Mouse (Mus musculus): ENCODE measurements around the gene Gm20403. TPM values are rescaled to one million over a fixed set of nuclear protein-coding genes. Genes with fewer than 3 reads are reported as not detected.

The Gm20403 gene
- total and polyA plus RNA-seq, 3 experiments: not detected

DNA sequence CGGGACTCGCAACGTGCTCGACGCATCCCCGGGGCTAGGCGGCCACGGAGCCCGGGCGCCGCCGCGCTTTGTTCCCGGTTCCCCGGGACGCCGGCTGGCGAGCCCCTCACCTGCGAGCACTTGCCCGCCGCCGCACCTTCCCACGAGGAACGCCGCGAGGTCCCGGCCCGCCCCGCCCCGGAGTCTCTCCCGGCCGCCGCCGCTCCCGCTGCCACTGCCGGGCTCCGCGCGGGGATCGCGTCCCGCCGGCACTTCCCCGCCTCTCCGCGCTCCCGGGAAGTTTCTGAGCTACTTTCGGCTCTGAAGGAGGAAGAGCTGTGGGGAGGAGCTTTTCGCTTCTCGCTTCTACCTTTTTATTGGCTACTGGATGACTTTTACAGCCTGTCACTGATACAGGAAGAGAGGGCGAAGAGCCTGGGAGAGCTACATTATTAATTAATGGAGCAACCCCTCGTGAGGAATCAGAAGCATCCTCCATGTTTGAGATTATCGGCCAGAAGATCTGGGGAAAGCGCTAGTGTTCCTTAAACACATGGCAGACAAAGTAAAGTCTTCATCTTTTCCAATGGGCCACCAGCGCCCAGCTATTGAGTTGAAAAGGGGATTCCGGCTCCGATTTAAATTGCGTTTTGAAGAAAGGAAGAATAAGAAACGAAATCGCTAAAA, at the start of gene Gm20403 (continued):
- TF ChIP-seq CHD1 (IDR thresholded peaks at IDR 0.05; ENCODE audit: low read depth, low read length) (peak; percentile 83; the same call in 1 of the 2 replicates), POLR2AphosphoS2 (IDR thresholded peaks at IDR 0.05; ENCODE audit: low read length) (peak; percentile 93), GABPA (IDR thresholded peaks at IDR 0.05; ENCODE audit: low read depth, low read length) (no peak)

DNA sequence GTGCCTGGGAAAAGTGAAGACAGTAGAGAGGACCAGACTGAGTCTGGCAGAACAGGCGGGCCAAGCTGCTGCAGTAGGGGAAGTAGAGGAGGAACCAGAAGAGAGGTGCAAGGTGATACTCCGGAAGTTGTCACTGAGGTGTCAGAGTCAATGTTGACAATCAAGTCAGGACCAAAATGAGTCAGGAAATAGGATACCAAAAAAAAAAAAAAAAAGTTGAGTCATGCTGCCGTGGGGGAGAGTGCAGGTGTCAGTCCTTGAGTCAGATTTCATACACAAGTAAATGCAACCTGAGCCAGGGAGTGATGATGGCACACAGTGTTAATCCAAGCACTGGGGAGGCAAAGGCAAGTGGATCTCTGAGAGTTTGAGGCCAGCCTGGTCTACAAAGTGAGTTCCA, 40.8 kb upstream of the Gm20403 start:
- no peak overlapping the region for H3K4me3 ChIP-seq (ENCODE audit: control insufficient read depth in 1 of 2, insufficient read depth in 1 of 2, low read depth in 2 of 2, low read length in 2 of 2)
- no peak overlapping the region for H3K9ac ChIP-seq (ENCODE audit: control insufficient read depth, low read depth, low read length, poor library complexity, severe bottlenecking)
- TF ChIP-seq SIN3A (IDR thresholded peaks at IDR 0.05; ENCODE audit: low read length) (no peak), RAD21 (IDR thresholded peaks at IDR 0.05; ENCODE audit: low read depth, low read length) (no peak), RCOR1 (IDR thresholded peaks at IDR 0.05; ENCODE audit: low read depth, low read length) (no peak)
- H3K36me3 ChIP-seq (ENCODE audit: control insufficient read depth in 1 of 2, insufficient read depth in 2 of 2, low read length in 2 of 2): no peaks in the 10 kb centered on the region
- DNase-seq (ENCODE audit: low read depth, low spot score): no peak
- H3K27me3 ChIP-seq (ENCODE audit: control insufficient read depth in 1 of 2, insufficient read depth in 2 of 2, low read length in 2 of 2): no peaks in the 10 kb centered on the region
- H3K27ac ChIP-seq (ENCODE audit: control insufficient read depth, low read depth, low read length): no peak overlapping the region
- no peaks in the 10 kb centered on the region for H3K9me3 ChIP-seq (replicated peaks; ENCODE audit: insufficient read depth, low read length)
- no peaks in the 10 kb centered on the region for H3K79me2 ChIP-seq (ENCODE audit: control insufficient read depth, insufficient read depth, low read length, poor library complexity)
- no peaks in the 10 kb centered on the region for H3K4me1 ChIP-seq (ENCODE audit: control insufficient read depth in 1 of 2, insufficient read depth in 2 of 2, low read length in 2 of 2)

DNA sequence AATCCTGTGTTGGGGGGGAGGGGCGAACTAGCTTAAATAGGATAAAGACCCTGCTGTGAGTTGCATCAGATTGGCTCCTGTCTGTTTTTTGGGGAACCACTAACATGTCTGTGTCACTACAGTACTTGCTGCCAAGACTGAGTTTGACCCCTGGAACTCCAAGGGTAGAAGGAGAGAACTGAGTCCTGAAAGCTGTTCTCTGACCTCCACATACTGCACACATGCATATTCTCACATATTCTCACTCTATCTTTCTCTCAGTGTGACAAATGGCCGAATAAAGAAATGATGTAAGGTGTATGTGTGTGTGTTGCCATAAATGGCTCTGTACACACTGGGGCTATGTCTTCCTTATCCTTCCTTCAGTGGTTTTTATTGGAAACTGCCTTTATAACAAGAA, 37.0 kb upstream of the Gm20403 start:
- H3K27ac ChIP-seq (ENCODE audit: control insufficient read depth, low read depth, low read length): no peak overlapping the region
- H3K79me2 ChIP-seq (ENCODE audit: control insufficient read depth, insufficient read depth, low read length, poor library complexity): no peaks in the 10 kb centered on the region
- DNase-seq (ENCODE audit: low read depth, low spot score): no peak
- no peak overlapping the region for H3K9ac ChIP-seq (ENCODE audit: control insufficient read depth, low read depth, low read length, poor library complexity, severe bottlenecking)
- peaks cover 6 to 10% of the 10 kb centered on the region in 2 experiments for H3K4me1 ChIP-seq (ENCODE audit: control insufficient read depth in 1 of 2, insufficient read depth in 2 of 2, low read length in 2 of 2)
- no peak overlapping the region for H3K4me3 ChIP-seq (ENCODE audit: control insufficient read depth in 1 of 2, insufficient read depth in 1 of 2, low read depth in 2 of 2, low read length in 2 of 2)
- no peaks in the 10 kb centered on the region for H3K9me3 ChIP-seq (replicated peaks; ENCODE audit: insufficient read depth, low read length)
- no peak for TF ChIP-seq SIN3A (IDR thresholded peaks at IDR 0.05; ENCODE audit: low read length)
- TF ChIP-seq TBP (IDR thresholded peaks at IDR 0.05; ENCODE audit: low read depth, low read length): no peak
- TF ChIP-seq SMC3 (IDR thresholded peaks at IDR 0.05; ENCODE audit: low read depth, low read length): no peak
- TF ChIP-seq ZNF384 (IDR thresholded peaks at IDR 0.05; ENCODE audit: low read depth, low read length): no peak
- no peak for TF ChIP-seq ETS1 (IDR thresholded peaks at IDR 0.05; ENCODE audit: low read depth, low read length)
- no peak for TF ChIP-seq NELFE (IDR thresholded peaks at IDR 0.05; ENCODE audit: low read depth, low read length)
- no peak for TF ChIP-seq MXI1 (IDR thresholded peaks at IDR 0.05; ENCODE audit: low read depth, low read length)
- TF ChIP-seq MAX (IDR thresholded peaks at IDR 0.05; ENCODE audit: low read length): no peak
- no peak for TF ChIP-seq MYB (IDR thresholded peaks at IDR 0.05; ENCODE audit: low read depth, low read length)
- no peak for TF ChIP-seq E2F4 (IDR thresholded peaks at IDR 0.05; ENCODE audit: borderline replicate concordance, low read depth, low read length)
- TF ChIP-seq MEF2A (IDR thresholded peaks at IDR 0.05; ENCODE audit: extremely low read depth, insufficient replicate concordance, low read depth, low read length, poor library complexity, severe bottlenecking): no peak
- no peak for TF ChIP-seq GATA1 (IDR thresholded peaks at IDR 0.05; ENCODE audit: low read depth, low read length)
- TF ChIP-seq CHD2 (IDR thresholded peaks at IDR 0.05; ENCODE audit: low read length): no peak
- peaks cover 0 to 14% of the 10 kb centered on the region in 2 experiments; a peak in 2 of 4 replicates for H3K36me3 ChIP-seq (ENCODE audit: control insufficient read depth in 1 of 2, insufficient read depth in 2 of 2, low read length in 2 of 2)
- no peaks in the 10 kb centered on the region for H3K27me3 ChIP-seq (ENCODE audit: control insufficient read depth in 1 of 2, insufficient read depth in 2 of 2, low read length in 2 of 2)
